Mouse (Mus musculus) small intestine, adult 2 months (tissue): Measurements from ENCODE around the gene Snd1. TPM values are rescaled to one million over a fixed set of nuclear protein-coding genes. Genes with fewer than 3 reads are reported as not detected.

Experiments used
- H3K27ac ChIP-seq: fragments of 200-500 bp; 2 replicates; pipeline ENCODE4 v1.5.1; 2012; ENCODE audit warnings: low read depth, low read length, control low read depth, inconsistent platforms; ENCODE audit not compliant: insufficient read depth
- H3K27me3 ChIP-seq: fragments of 200-500 bp; 2 replicates; pipeline ENCODE4 v1.6.1; 2012; ENCODE audit warnings: mild to moderate bottlenecking, moderate library complexity, low read length, inconsistent platforms; ENCODE audit not compliant: control insufficient read depth, insufficient read depth
- H3K36me3 ChIP-seq: fragments of 200-500 bp; 2 replicates; pipeline ENCODE4 v1.6.1; 2012; ENCODE audit warnings: mild to moderate bottlenecking, low read length, control low read depth, inconsistent platforms; ENCODE audit not compliant: control insufficient read depth, insufficient read depth
- H3K4me1 ChIP-seq: fragments of 200-500 bp; 2 replicates; pipeline ENCODE4 v1.6.1; 2012; ENCODE audit warnings: low read length, inconsistent platforms, mixed read lengths; ENCODE audit not compliant: control insufficient read depth, insufficient read depth, insufficient read length
- H3K4me3 ChIP-seq: fragments of 200-500 bp; 2 replicates; pipeline ENCODE4 v1.5.1; 2012; ENCODE audit warnings: low read depth, mild to moderate bottlenecking, control low read depth, inconsistent platforms, low read length, moderate library complexity
- CTCF ChIP-seq: fragments of 200-500 bp; IDR thresholded peaks from 2 replicates; pipeline ENCODE4 v1.5.1; 2012; ENCODE audit warnings: low read depth, mild to moderate bottlenecking, control low read depth, inconsistent platforms, low read length, moderate library complexity, mixed read lengths; ENCODE audit not compliant: insufficient replicate concordance, insufficient read length; ENCODE audit errors: extremely low read depth
- POLR2A ChIP-seq: fragments of 200-500 bp; IDR thresholded peaks from 2 replicates; pipeline ENCODE4 v1.6.1; 2012; ENCODE audit warnings: low read depth, mild to moderate bottlenecking, control low read depth, inconsistent platforms, low read length, moderate library complexity
- WGBS: fragments of 180-500 bp; shearing (Covaris S2); methylation state at CpG from one replicate; pipeline ENCODE4 v1.1.7; 2018; 5-methylcytosine and 5-hydroxymethylcytosine counted together
- polyA plus RNA-seq: library from polyadenylated mRNA; depleted of rRNA; stranded (reverse); fragments of >200 nt; gene quantifications from 2 replicates; pipeline ENCODE4 v1.2.3, GENCODE M21; 2012; rRNA removed

The Snd1 gene
- polyA plus RNA-seq: 61.7 and 77.7 TPM in 2 replicates

GRCm38 (mm10) chr6:28474839-28475238 is at the start of gene Snd1:
Snd1 (plus strand) TSS chr6:28475139.
- Histone ChIP-seq H3K4me3 (no peak within 1 kb of the TSS), H3K27me3 (no peaks in the 10 kb centered on the region), H3K36me3 (no peaks in the 10 kb centered on the region), H3K4me1 (no peaks in the 10 kb centered on the region; the same call in 1 of the 2 replicates), H3K27ac (no peak within 1 kb of the TSS)
- WGBS: 86% methylated on average over 5 of the region's 5 CpGs
- TF ChIP-seq POLR2A (no peak), CTCF (no peak)

GRCm38 (mm10) chr6:28427096-28427839 is 47.7 kb upstream of the Snd1 start, which contains the start of gene Fscn3:
Fscn3 (plus strand) TSS chr6:28427789.
- TF ChIP-seq POLR2A: no peak
- TF ChIP-seq CTCF: no peak
- Histone ChIP-seq H3K27ac (no peak within 1 kb of the TSS), H3K4me3 (no peak within 1 kb of the TSS), H3K27me3 (no peaks in the 10 kb centered on the region), H3K4me1 (peaks cover 1% of the 10 kb centered on the region), H3K36me3 (peaks cover 12% of the 10 kb centered on the region)
- 73% methylated on average over 3 of the region's 3 CpGs for WGBS

- H3K4me3 ChIP-seq: no peak within 1 kb of the TSS
- H3K27me3 ChIP-seq: no peaks in the 10 kb centered on the region
- no peaks in the 10 kb centered on the region; the same call in 1 of the 2 replicates for H3K4me1 ChIP-seq
- no peak for TF ChIP-seq POLR2A
- no peak for TF ChIP-seq CTCF
- peaks cover 12% of the 10 kb centered on the region for H3K36me3 ChIP-seq
- 91% methylated on average over 3 of the region's 3 CpGs for WGBS
- no peak within 1 kb of the TSS for H3K27ac ChIP-seq
Observed at GRCm38 (mm10) chr6:28428290-28428689, 46.6 kb upstream of the Snd1 start, which contains the start of gene Gcc1. Gcc1 (minus strand) TSS chr6:28428390.

- WGBS: 91% methylated on average over 11 of the region's 11 CpGs
- no peak overlapping the region for H3K4me3 ChIP-seq
- H3K27me3 ChIP-seq: no peaks in the 10 kb centered on the region
- no peaks in the 10 kb centered on the region; the same call in 1 of the 2 replicates for H3K4me1 ChIP-seq
- peaks cover 12% of the 10 kb centered on the region for H3K36me3 ChIP-seq
- no peak overlapping the region for H3K27ac ChIP-seq
- TF ChIP-seq CTCF: no peak
- TF ChIP-seq POLR2A: no peak
Observed at GRCm38 (mm10) chr6:28429870-28430269, 45.1 kb upstream of the Snd1 start.

- peaks cover 8% of the 10 kb centered on the region for H3K36me3 ChIP-seq
- no peak overlapping the region; the same call in 1 of the 2 replicates for H3K4me3 ChIP-seq
- 42% methylated on average over 10 of the region's 10 CpGs for WGBS
- H3K27me3 ChIP-seq: no peaks in the 10 kb centered on the region
- no peak for TF ChIP-seq CTCF
- TF ChIP-seq POLR2A: no peak
- 0 out of 2 replicates have a peak overlapping the region, but pooled peaks have one; percentile 1 for H3K27ac ChIP-seq
- no peaks in the 10 kb centered on the region for H3K4me1 ChIP-seq
Observed at GRCm38 (mm10) chr6:28430795-28431537, 44.0 kb upstream of the Snd1 start.

GRCm38 (mm10) chr6:28431538-28431855 is 43.4 kb upstream of the Snd1 start:
- H3K27ac ChIP-seq: 0 out of 2 replicates have a peak overlapping the region, but pooled peaks have one; percentile 1
- no peaks in the 10 kb centered on the region for H3K4me1 ChIP-seq
- no peak for TF ChIP-seq CTCF
- no peak for TF ChIP-seq POLR2A
- WGBS: 31% methylated on average over 6 of the region's 6 CpGs
- peaks cover 4% of the 10 kb centered on the region; the same call in 1 of the 2 replicates for H3K36me3 ChIP-seq
- H3K27me3 ChIP-seq: no peaks in the 10 kb centered on the region
- H3K4me3 ChIP-seq: no peak overlapping the region; the same call in 1 of the 2 replicates

- Histone ChIP-seq H3K4me1 (no peaks in the 10 kb centered on the region), H3K4me3 (no peak overlapping the region), H3K27me3 (peaks cover 5% of the 10 kb centered on the region), H3K27ac (no peak overlapping the region), H3K36me3 (no peaks in the 10 kb centered on the region)
- TF ChIP-seq POLR2A (no peak), CTCF (no peak)
- 79% methylated on average over 7 of the region's 7 CpGs for WGBS
Observed at GRCm38 (mm10) chr6:28447937-28448336, 27.0 kb upstream of the Snd1 start.
